Mouse (Mus musculus) hindbrain, embryonic 15.5 days (tissue): ENCODE data around the gene Gm42742. TPM values are rescaled to one million over a fixed set of nuclear protein-coding genes. Genes with fewer than 3 reads are reported as not detected.
A peak's percentile ranks its signal among the peaks of the same experiment; 100 is the strongest.

Experiments
- ATAC-seq: fragments of 200-750 bp; cut with Nextera tagmentation; 2 replicates; pipeline ENCODE4 v1.8.0; 2017; ENCODE audit warnings: low read depth, moderate number of reproducible peaks, moderate TSS enrichment; ENCODE audit not compliant: low FRiP score
- H3K27ac ChIP-seq: fragments of 300-500 bp; sonication (generic); replicated peaks from 2 replicates; pipeline ENCODE4 v1.5.1; 2015; ENCODE audit warnings: mild to moderate bottlenecking, inconsistent platforms
- H3K27me3 ChIP-seq: fragments of 300-500 bp; sonication (generic); 2 replicates; pipeline ENCODE4 v1.6.1; 2015; ENCODE audit warnings: control low read depth, inconsistent platforms
- H3K36me3 ChIP-seq: fragments of 300-500 bp; sonication (generic); 2 replicates; pipeline ENCODE4 v1.6.1; 2015; ENCODE audit warnings: control low read depth, inconsistent platforms
- H3K4me1 ChIP-seq: fragments of 300-500 bp; sonication (generic); replicated peaks from 2 replicates; pipeline ENCODE4 v1.6.1; 2015; ENCODE audit warnings: control low read depth, inconsistent platforms
- H3K4me2 ChIP-seq: fragments of 300-500 bp; sonication (generic); 2 replicates; pipeline ENCODE4 v1.6.1; 2015; ENCODE audit warnings: moderate library complexity, mild to moderate bottlenecking, inconsistent platforms
- H3K4me3 ChIP-seq: fragments of 300-500 bp; sonication (generic); 2 replicates; pipeline ENCODE4 v1.5.1; 2015; ENCODE audit warnings: mild to moderate bottlenecking, inconsistent platforms
- H3K9ac ChIP-seq: fragments of 300-500 bp; sonication (generic); 2 replicates; pipeline ENCODE4 v1.6.1; 2015; ENCODE audit warnings: inconsistent platforms
- H3K9me3 ChIP-seq: fragments of 300-500 bp; sonication (generic); 2 replicates; pipeline ENCODE4 v1.6.1; 2016; ENCODE audit warnings: control low read depth, inconsistent platforms
- WGBS: fragments of 180-500 bp; shearing (Covaris S2); methylation state at CpG from one replicate; pipeline ENCODE4 v1.1.7; 2015; 5-methylcytosine and 5-hydroxymethylcytosine counted together
- polyA plus RNA-seq: library from polyadenylated mRNA; unstranded; fragments of >200 nt; fragmentation: Nextera tagmentation; extraction: Ambion mirVana; gene quantifications from 2 replicates; pipeline ENCODE4 v1.2.1, GENCODE M21; 2015

Gene Gm42742
- polyA plus RNA-seq, 1 experiment from 2014 or later = 77.5 TPM

DNA sequence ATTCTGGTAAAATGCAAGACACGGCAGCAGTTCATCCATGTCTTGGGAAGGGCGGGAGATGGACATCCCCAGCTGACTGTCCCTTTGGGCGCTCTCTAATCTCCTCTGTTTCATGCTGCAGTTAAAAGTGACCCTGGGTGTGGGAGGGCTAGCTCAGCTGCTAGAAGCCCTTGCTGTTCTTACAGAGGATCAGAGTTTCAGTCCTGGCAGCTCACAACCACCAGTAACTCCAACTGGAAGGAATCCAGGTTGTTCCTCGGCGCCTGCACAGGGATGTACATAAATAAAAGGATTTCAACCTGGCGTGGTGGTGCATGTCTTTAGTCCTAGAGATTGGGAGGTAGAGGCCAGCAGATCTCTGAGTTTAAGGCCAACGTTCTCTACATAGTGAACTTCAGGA, 37.8 kb downstream of the Gm42742 start:
- no peak overlapping the region for H3K4me3 ChIP-seq
- ATAC-seq = no peak
- H3K27ac ChIP-seq = no peak overlapping the region
- peaks cover 23% of the 10 kb centered on the region; the same call in 1 of the 2 replicates for H3K36me3 ChIP-seq
- H3K27me3 ChIP-seq = no peaks in the 10 kb centered on the region
- H3K4me2 ChIP-seq = no peak overlapping the region
- no peaks in the 10 kb centered on the region for H3K9me3 ChIP-seq
- WGBS = 87% methylated on average over 7 of the region's 7 CpGs
- no peaks in the 10 kb centered on the region for H3K4me1 ChIP-seq
- no peak overlapping the region for H3K9ac ChIP-seq

DNA sequence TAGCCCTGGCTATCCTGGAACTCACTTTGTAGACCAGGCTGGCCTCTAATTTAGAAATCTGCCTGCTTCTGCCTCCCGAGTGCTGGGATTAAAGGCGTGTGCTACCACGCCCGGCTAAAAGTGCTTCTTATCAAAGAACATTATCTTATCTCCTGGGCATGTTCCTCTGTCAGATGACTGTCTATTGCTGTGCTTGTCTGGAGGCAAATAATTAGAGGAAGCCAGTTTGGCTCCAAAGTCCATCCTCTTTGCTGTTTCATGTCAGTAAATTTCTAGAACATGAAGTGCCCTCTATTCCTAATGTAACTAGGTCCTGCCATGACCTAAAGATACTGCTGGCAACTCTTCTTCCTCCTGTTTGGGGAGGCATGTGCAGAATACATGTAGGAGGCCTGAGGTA, 38.8 kb downstream of the Gm42742 start:
- no peak overlapping the region for H3K4me3 ChIP-seq
- H3K9me3 ChIP-seq = no peaks in the 10 kb centered on the region
- no peaks in the 10 kb centered on the region for H3K27me3 ChIP-seq
- no peak overlapping the region for H3K9ac ChIP-seq
- H3K27ac ChIP-seq = no peak overlapping the region
- H3K4me2 ChIP-seq = no peak overlapping the region
- H3K4me1 ChIP-seq = peaks cover 10% of the 10 kb centered on the region
- no peak for ATAC-seq
- H3K36me3 ChIP-seq = peaks cover 23% of the 10 kb centered on the region; the same call in 1 of the 2 replicates
- WGBS = 87% methylated on average over 4 of the region's 4 CpGs

DNA sequence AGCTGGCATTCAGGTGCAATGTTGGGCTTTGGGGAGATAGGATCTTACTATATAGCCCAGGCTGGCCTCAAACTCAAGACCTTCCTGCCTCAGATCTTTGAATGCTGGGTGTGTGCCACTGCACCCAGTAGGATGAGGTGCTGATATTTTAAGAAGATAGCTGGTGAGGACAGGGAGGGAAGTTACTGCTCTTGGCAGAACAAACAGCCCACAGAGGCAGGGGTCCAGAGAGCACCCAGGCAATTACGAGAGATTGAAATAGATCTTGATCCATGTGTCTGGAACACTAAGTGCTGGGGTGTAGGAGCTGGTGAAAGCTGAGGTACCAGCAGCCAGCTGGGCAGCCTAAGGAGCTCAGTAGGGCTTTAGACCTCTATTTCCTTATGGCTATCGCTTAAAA, 39.3 kb downstream of the Gm42742 start:
- ATAC-seq = no peak
- 94% methylated on average over 2 of the region's 2 CpGs for WGBS

DNA sequence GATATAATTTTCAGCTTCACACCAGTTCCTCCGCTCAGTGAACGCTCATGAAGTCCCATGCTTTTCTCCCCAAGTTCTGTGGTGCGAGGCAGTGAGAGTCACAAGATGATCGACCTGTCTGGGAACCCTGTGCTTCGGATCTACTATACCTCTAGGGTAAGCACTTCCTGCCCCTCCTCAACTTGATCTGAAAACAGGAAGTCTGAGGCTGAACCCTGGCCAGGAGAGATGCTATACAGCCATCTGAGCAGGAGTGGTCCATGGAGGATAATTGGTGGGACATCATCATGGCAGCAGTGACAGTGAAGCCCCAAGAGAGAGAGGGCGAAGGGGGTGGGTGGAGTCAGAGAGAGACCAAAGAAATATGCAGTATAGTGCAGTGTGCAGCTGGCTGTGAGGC, 42.1 kb downstream of the Gm42742 start:
- Histone ChIP-seq H3K4me2 (no peak overlapping the region), H3K27ac (no peak overlapping the region), H3K4me3 (no peak overlapping the region), H3K4me1 (peaks cover 16% of the 10 kb centered on the region), H3K27me3 (no peaks in the 10 kb centered on the region), H3K9ac (no peak overlapping the region), H3K9me3 (no peaks in the 10 kb centered on the region), H3K36me3 (peaks cover 23% of the 10 kb centered on the region; the same call in 1 of the 2 replicates)
- WGBS = 87% methylated on average over 6 of the region's 6 CpGs
- ATAC-seq = no peak

More for the DNA sequence above, 39.3 kb downstream of the Gm42742 start:
- Histone ChIP-seq H3K4me1 (peaks cover 12% of the 10 kb centered on the region), H3K27ac (no peak overlapping the region), H3K4me3 (no peak overlapping the region), H3K9ac (no peak overlapping the region), H3K9me3 (no peaks in the 10 kb centered on the region), H3K27me3 (no peaks in the 10 kb centered on the region), H3K36me3 (peaks cover 23% of the 10 kb centered on the region; the same call in 1 of the 2 replicates), H3K4me2 (no peak overlapping the region)

DNA sequence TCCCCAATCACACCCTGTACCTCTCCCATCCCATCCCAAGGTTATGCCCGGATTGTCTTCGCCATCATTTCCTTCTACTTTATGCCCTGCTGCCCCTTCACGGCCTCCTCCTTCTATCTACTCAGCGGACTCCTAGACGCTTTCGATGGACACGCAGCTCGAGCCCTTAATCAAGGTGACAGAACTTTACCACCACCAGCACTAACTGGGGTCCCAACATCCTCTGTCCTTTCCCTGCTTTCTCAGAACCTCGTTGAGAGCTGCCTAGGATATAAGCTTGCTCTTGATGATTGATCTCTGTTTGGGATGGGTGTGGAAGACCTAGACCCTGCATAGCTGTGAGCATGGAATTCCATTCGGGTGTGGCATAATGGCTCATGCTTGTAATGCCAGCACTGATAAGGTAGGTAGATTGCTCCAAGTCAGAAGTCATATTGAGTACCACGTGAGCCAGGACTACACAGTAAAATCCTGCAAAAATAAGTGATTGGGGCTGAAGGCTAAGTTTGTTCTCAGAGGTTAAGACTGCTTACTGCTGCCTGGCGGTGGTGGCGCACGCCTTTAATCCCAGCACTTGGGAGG, 43.9 kb downstream of the Gm42742 start:
- peaks cover 16% of the 10 kb centered on the region for H3K4me1 ChIP-seq
- H3K4me2 ChIP-seq = peak overlapping the region; percentile 71
- 30% methylated on average over 14 of the region's 14 CpGs for whole genome bisulfite sequencing
- H3K9ac ChIP-seq = peak overlapping the region; percentile 100
- peak overlapping the region; percentile 99 for H3K27ac ChIP-seq
- no peaks in the 10 kb centered on the region for H3K9me3 ChIP-seq
- ATAC-seq = no peak
- H3K4me3 ChIP-seq = peak overlapping the region; percentile 99
- H3K36me3 ChIP-seq = peaks cover 27% of the 10 kb centered on the region
- no peaks in the 10 kb centered on the region for H3K27me3 ChIP-seq

DNA sequence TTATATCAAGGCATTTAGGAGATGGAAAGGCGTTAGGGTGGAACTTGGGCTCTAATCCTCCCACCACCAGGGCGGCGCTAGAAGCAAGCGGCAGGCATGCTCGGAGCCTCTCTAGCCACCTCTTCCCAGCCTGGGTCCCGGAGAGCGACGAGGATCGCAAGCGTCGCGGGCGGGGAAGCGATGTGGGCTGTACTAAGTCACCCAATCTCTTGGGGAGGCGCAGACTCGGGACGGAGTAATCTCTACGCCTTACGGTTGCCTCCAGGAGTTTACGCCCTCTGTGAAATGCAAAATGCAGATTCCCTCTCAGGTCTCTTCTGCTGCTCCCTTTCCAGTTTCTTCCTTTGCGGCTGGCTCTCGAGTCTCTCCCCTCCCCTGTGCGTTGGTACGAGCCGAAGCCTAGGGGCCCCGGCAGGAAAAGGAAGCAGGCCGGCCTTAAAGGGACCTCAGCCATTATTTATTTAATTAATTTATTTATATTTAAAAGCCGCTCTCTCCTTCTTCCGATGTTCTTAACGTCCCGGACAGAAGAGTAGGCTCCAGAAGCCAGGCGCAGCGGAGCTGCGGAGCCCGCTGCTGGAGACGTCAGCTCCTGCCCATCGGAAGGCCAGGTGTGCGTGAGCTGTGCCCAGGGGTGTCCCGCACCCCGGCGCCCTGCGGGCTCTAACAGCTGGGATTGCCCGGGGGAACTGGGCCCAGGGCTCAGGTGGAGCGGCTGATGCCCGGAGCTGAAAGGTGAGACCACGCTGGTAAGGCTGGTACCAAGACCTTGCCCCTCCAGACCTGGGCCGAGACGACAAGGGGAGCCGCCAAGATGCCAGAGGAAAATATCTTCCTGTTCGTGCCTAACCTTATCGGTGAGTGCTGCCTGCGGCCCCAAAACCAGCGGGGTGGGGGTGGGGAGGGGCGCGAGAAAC, 44.7 kb downstream of the Gm42742 start, which contains the start of gene Cdiptos:
Cdiptos (minus strand) TSS at position 149 of the 917 bp plus-strand sequence.
- no peaks in the 10 kb centered on the region for H3K27me3 ChIP-seq
- H3K9ac ChIP-seq = peak within 1 kb of the TSS; percentile 100
- H3K4me3 ChIP-seq = peak within 1 kb of the TSS; percentile 99
- peak within 1 kb of the TSS; percentile 99 for H3K27ac ChIP-seq
- H3K9me3 ChIP-seq = no peaks in the 10 kb centered on the region
- peak; percentile 95 for ATAC-seq
- peaks cover 16% of the 10 kb centered on the region for H3K4me1 ChIP-seq
- H3K4me2 ChIP-seq = peak within 1 kb of the TSS; percentile 71
- H3K36me3 ChIP-seq = peaks cover 33% of the 10 kb centered on the region
- under 1% methylated on average over 55 of the region's 55 CpGs for WGBS

DNA sequence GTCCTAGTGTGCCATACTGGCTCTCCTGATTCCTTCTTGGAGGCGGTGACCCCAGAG, 45.2 kb downstream of the Gm42742 start, which contains the start of gene Cdipt:
Cdipt (plus strand) TSS at position 22 of the 57 bp plus-strand sequence.
- Histone ChIP-seq H3K4me3 (peak within 1 kb of the TSS; percentile 99), H3K27ac (peak within 1 kb of the TSS; percentile 99), H3K4me1 (peaks cover 16% of the 10 kb centered on the region), H3K36me3 (peaks cover 33% of the 10 kb centered on the region), H3K9me3 (no peaks in the 10 kb centered on the region), H3K4me2 (peak within 1 kb of the TSS; percentile 71), H3K27me3 (no peaks in the 10 kb centered on the region), H3K9ac (peak within 1 kb of the TSS; percentile 100)
- 15% methylated on average over 1 of the region's 1 CpGs for WGBS
- no peak for ATAC-seq

DNA sequence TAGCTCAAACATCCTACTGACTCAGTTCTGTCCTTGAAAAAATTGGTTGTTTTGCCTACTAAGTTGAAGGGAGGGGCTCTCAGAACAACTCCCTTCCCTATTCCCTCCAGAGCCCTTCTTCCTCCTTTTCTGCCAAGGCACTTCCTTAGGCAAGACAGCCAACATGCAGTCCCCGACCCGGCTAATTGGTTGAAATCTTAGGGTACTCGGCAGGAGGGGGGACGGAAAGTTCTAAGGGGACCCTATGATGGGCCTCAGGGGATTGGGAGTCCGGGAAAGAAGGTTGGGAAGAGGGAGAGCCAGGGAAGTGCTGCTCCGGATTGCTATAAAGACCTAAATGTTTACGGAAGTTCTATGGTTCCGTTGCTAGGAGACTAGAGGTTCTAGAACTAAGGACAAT, 45.4 kb downstream of the Gm42742 start:
- ATAC-seq = no peak
- Histone ChIP-seq H3K4me2 (peak overlapping the region; percentile 71), H3K4me3 (peak overlapping the region; percentile 99), H3K9ac (no peak overlapping the region), H3K9me3 (no peaks in the 10 kb centered on the region), H3K4me1 (peaks cover 16% of the 10 kb centered on the region), H3K27ac (peak overlapping the region; percentile 99), H3K36me3 (peaks cover 36% of the 10 kb centered on the region), H3K27me3 (no peaks in the 10 kb centered on the region)
- 15% methylated on average over 8 of the region's 8 CpGs for WGBS

DNA sequence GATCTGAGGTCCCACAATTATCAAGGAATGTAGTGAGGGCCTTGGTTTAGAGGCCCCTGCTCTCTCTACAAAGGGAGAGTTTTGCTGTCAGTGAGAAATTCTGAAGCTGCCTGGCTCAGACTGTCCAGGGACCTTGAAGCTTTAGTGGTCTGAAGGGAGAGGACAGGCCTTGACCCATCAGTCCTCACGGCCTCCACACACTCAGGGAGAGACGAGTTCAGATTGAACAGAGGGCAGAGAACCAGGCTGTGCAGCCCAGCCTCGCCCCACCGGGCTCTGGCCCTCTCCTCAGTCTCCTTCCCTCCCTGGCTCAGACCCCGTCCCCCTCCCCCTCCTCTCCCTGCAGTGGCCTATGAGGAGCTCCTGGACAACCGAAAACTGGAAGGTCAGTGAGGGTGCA, 53.5 kb downstream of the Gm42742 start:
- Histone ChIP-seq H3K9ac (no peak overlapping the region), H3K27me3 (0 out of 2 replicates have a peak, but pooled peaks cover 2% of the 10 kb centered on the region), H3K9me3 (no peaks in the 10 kb centered on the region), H3K27ac (no peak overlapping the region), H3K4me3 (no peak overlapping the region), H3K36me3 (peaks cover 81% of the 10 kb centered on the region), H3K4me2 (no peak overlapping the region), H3K4me1 (no peaks in the 10 kb centered on the region)
- no peak for ATAC-seq
- 57% methylated on average over 5 of the region's 6 CpGs for WGBS

DNA sequence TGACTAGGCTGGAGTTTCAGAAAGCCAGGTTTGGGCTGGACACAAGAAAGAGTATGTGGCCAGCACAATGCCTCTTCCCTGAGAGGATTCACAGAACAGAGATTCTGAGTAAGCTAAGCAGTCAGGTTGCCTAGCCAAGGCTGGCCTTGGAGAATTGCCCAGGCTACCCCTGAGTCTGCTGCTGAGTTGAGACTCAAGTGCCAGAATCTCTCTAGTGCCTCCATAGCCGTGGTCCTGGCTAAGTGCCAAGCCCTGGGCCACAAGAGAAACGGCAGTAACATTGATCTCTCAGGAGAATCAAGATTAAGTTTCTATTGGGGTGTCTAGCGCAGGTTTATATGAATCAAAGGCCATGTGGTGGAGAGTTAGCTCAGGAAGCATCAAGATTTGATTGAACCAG, 55.3 kb downstream of the Gm42742 start:
- no peak overlapping the region for H3K9ac ChIP-seq
- H3K27me3 ChIP-seq = 0 out of 2 replicates have a peak, but pooled peaks cover 7% of the 10 kb centered on the region
- no peak overlapping the region for H3K27ac ChIP-seq
- H3K4me3 ChIP-seq = no peak overlapping the region
- H3K9me3 ChIP-seq = no peaks in the 10 kb centered on the region
- H3K4me1 ChIP-seq = no peaks in the 10 kb centered on the region
- H3K36me3 ChIP-seq = peaks cover 81% of the 10 kb centered on the region
- ATAC-seq = no peak
- H3K4me2 ChIP-seq = no peak overlapping the region
- 59% methylated on average over 3 of the region's 3 CpGs for WGBS
